In the genomic region with DNA sequence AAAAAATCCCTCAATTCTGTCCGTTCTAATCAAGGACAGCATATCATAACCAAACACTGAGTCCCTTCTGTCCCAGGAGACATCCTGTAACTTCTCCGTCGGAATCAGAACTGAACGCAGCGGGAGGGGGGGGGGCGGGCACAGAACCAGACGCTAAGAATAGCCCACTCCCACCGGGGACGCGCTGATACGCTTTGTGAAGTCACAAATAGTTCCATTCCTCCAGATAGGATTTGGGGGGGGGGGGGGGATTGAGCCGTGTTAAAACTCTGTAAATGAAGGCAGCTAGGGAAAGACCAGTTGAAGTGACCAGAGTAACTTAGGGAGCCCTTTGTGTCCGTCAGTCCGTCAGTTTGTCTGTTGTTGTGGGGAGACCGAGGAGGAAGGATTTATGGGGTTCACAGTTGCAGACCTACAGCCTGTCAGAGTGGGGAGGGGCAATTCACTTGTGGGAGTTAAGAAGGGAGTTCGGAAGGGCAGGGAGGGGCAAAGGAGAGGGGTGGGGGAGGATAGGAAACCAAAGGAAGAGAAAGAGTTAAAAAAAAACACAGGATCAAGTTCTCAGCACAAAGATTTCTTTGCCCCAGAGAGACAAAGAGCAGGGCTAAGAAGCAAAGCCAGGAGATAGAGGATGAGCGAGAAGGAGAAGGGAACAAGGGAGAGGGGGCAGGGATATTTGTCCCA, we compare ENCODE assay signal across 8 mouse cellular contexts.
DNase-seq lines count a peak whose midpoint lies in the region; ATAC-seq and TF ChIP-seq lines count a peak whose summit lies in the region.

No protein-coding gene starts in this region.

- H3K9me3 ChIP-seq in heart, embryonic 13.5 days: peaks cover 9% of the 10 kb centered on the region; the same call in 1 of the 2 replicates
- peaks cover 4% of the 10 kb centered on the region for H3K9me3 ChIP-seq in hindbrain, embryonic 16.5 days (ENCODE audit: control insufficient read depth, low read length)
- peaks cover 9% of the 10 kb centered on the region; the same call in 1 of the 2 replicates for H3K9me3 ChIP-seq in midbrain, embryonic 14.5 days (ENCODE audit: control insufficient read depth, low read length)

- peak overlapping the region; percentile 76 for H3K9ac ChIP-seq in heart, embryonic 13.5 days
- H3K9ac ChIP-seq in hindbrain, embryonic 16.5 days (ENCODE audit: low read depth, low read length): no peak overlapping the region; the same call in 1 of the 2 replicates
- no peak overlapping the region for H3K9ac ChIP-seq in midbrain, embryonic 14.5 days (replicated peaks; ENCODE audit: low read length)

- H3K36me3 ChIP-seq in heart, embryonic 13.5 days: no peaks in the 10 kb centered on the region
- H3K36me3 ChIP-seq in hindbrain, embryonic 16.5 days (ENCODE audit: control insufficient read depth, insufficient read depth, low read length): 0 out of 2 replicates have a peak, but pooled peaks cover 2% of the 10 kb centered on the region
- no peaks in the 10 kb centered on the region for H3K36me3 ChIP-seq in midbrain, embryonic 14.5 days (ENCODE audit: control insufficient read depth, insufficient read depth, low read length)
- H3K36me3 ChIP-seq in thymus, adult 2 months (ENCODE audit: control insufficient read depth, insufficient read depth, low read length): no peaks in the 10 kb centered on the region

- H3K27ac ChIP-seq in heart, embryonic 13.5 days (replicated peaks): no peak overlapping the region
- H3K27ac ChIP-seq in hindbrain, embryonic 16.5 days (ENCODE audit: low read depth, low read length): no peak overlapping the region
- H3K27ac ChIP-seq in midbrain, embryonic 14.5 days (replicated peaks; ENCODE audit: low read depth, low read length): no peak overlapping the region
- H3K27ac ChIP-seq in thymus, adult 2 months (ENCODE audit: control insufficient read depth, insufficient read depth, low read length): no peak overlapping the region

- H3K27me3 ChIP-seq in heart, embryonic 13.5 days (replicated peaks): no peaks in the 10 kb centered on the region
- H3K27me3 ChIP-seq in hindbrain, embryonic 16.5 days (replicated peaks; ENCODE audit: control insufficient read depth, insufficient read depth, low read length): no peaks in the 10 kb centered on the region
- H3K27me3 ChIP-seq in midbrain, embryonic 14.5 days (ENCODE audit: control insufficient read depth, insufficient read depth, low read length): no peaks in the 10 kb centered on the region
- no peaks in the 10 kb centered on the region for H3K27me3 ChIP-seq in thymus, adult 2 months (ENCODE audit: control insufficient read depth, insufficient read depth, low read length)

- H3K4me2 ChIP-seq in heart, embryonic 13.5 days: peak overlapping the region; percentile 74
- H3K4me2 ChIP-seq in hindbrain, embryonic 16.5 days (ENCODE audit: low read length): peak overlapping the region; percentile 54
- peak overlapping the region; percentile 43 for H3K4me2 ChIP-seq in midbrain, embryonic 14.5 days (ENCODE audit: low read length)

- peaks cover 11% of the 10 kb centered on the region for H3K4me1 ChIP-seq in heart, embryonic 13.5 days
- H3K4me1 ChIP-seq in hindbrain, embryonic 16.5 days (ENCODE audit: control insufficient read depth, insufficient read depth, low read depth, low read length): peaks cover 5% of the 10 kb centered on the region
- H3K4me1 ChIP-seq in midbrain, embryonic 14.5 days (ENCODE audit: control insufficient read depth, insufficient read depth, low read length): no peaks in the 10 kb centered on the region; the same call in 1 of the 2 replicates
- H3K4me1 ChIP-seq in thymus, adult 2 months (replicated peaks; ENCODE audit: control insufficient read depth, insufficient read depth, low read length): peaks cover 11% of the 10 kb centered on the region

- no peak for DNase-seq in heart, postnatal 4 days
- peak; percentile 37 for DNase-seq in embryo, embryonic 11 days
- DNase-seq in midbrain, embryonic 14.5 days: no peak
- no peak for DNase-seq in cerebellum, postnatal 25 days
- DNase-seq in thymus, adult 2 months: no peak

- no peak for TF ChIP-seq CTCF in thymus, adult 2 months (IDR thresholded peaks at IDR 0.05; ENCODE audit: borderline replicate concordance, control insufficient read depth, extremely low read depth, insufficient read depth, low read length, poor library complexity)

- peak overlapping the region; percentile 46 for H3K4me3 ChIP-seq in heart, embryonic 13.5 days
- peak overlapping the region; percentile 29 for H3K4me3 ChIP-seq in hindbrain, embryonic 16.5 days (ENCODE audit: low read length)
- peak overlapping the region; percentile 14; the same call in 1 of the 2 replicates for H3K4me3 ChIP-seq in midbrain, embryonic 14.5 days (replicated peaks; ENCODE audit: low read depth, low read length)
- H3K4me3 ChIP-seq in thymus, adult 2 months (ENCODE audit: control insufficient read depth, insufficient read depth, low read length): no peak overlapping the region

- WGBS in heart, embryonic 13.5 days: 2% methylated on average over 17 of the region's 17 CpGs
- WGBS in hindbrain, embryonic 16.5 days: 9% methylated on average over 17 of the region's 17 CpGs
- WGBS in midbrain, embryonic 14.5 days: 6% methylated on average over 17 of the region's 17 CpGs
- WGBS in thymus, adult 2 months: 71% methylated on average over 17 of the region's 17 CpGs

- no peak for TF ChIP-seq POLR2A in thymus, adult 2 months (IDR thresholded peaks at IDR 0.05; ENCODE audit: control insufficient read depth, extremely low read depth, insufficient read depth, low read length, poor library complexity)

- ATAC-seq in heart, embryonic 13.5 days (ENCODE audit: extremely low read depth, insufficient number of reproducible peaks, low FRiP score, low TSS enrichment): no peak
- peak; percentile 17; the same call in 1 of the 2 replicates for ATAC-seq in hindbrain, embryonic 16.5 days
- ATAC-seq in midbrain, embryonic 14.5 days (ENCODE audit: low FRiP score, low TSS enrichment): no peak
- no peak for ATAC-seq in megakaryocyte, adult 5-6 weeks (ENCODE audit: poor library complexity, severe bottlenecking)
